Mouse (Mus musculus) myocyte (in vitro differentiated cells): ENCODE results near the gene Mrpl43.

Experiments used
- CEBPB ChIP-seq: IDR thresholded peaks from 2 replicates; pipeline ENCODE4 v1.6.1; 2011; ENCODE audit warnings: mild to moderate bottlenecking, moderate library complexity; ENCODE audit not compliant: poor library complexity, insufficient read depth, severe bottlenecking
- MAX ChIP-seq: IDR thresholded peaks from one replicate; pipeline ENCODE4 v1.6.1; 2011; ENCODE audit warnings: low read depth, mild to moderate bottlenecking, control low read depth
- MYOD1 ChIP-seq, 3 experiments: IDR thresholded peaks; one replicate each; pipeline ENCODE4 v1.6.1; 2011; ENCODE audit warnings: control low read depth in 2 of 3, low read depth in 2 of 3, mild to moderate bottlenecking in 2 of 3, moderate library complexity in 1 of 3; ENCODE audit not compliant: insufficient read length in 2 of 3, control insufficient read depth in 1 of 3
- POLR2A ChIP-seq: IDR thresholded peaks from one replicate; pipeline ENCODE4 v1.6.1; 2011; ENCODE audit warnings: low read depth, mild to moderate bottlenecking, control low read depth, moderate library complexity; ENCODE audit not compliant: insufficient read length
- USF1 ChIP-seq: IDR thresholded peaks from one replicate; pipeline ENCODE4 v1.6.1; 2011; ENCODE audit warnings: low read depth, mild to moderate bottlenecking, control low read depth, moderate library complexity

DNA sequence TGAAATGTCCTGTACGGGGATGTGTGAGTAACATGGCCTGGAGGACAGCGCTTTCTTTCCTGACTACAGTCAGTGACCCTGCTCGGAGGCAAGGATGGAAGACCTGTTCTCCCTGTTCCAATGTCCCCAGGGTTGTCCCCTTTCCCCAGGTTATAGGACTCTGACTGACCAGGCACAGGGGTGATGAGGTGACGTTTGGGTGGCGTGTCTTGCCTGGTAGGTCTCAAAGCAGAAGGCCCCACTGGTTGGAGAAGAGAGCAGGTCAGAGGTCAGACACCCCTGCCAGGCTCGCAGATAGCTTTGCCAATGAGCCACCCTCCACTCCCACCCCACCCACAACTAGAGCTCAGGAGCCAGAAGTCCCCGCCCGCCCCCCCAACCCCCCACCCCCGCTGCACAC is 23.3 kb upstream of the Mrpl43 start:
- TF ChIP-seq POLR2A (no peak), CEBPB (no peak), MYOD1 (IDR thresholded peaks at IDR 0.05; ENCODE audit: control insufficient read depth in 1 of 3, insufficient read length in 2 of 3, low read depth in 2 of 3) (no peak), USF1 (no peak), MAX (no peak)
